Mouse (Mus musculus): ENCODE data around the gene Thsd4. TPM values are rescaled to one million over a fixed set of nuclear protein-coding genes. Genes with fewer than 3 reads are reported as not detected.
A peak's percentile ranks its signal among the peaks of the same experiment; 100 is the strongest.

Gene Thsd4
- polyA plus RNA-seq, 1 experiment from 2014 or later, result 3.0 TPM

DNA sequence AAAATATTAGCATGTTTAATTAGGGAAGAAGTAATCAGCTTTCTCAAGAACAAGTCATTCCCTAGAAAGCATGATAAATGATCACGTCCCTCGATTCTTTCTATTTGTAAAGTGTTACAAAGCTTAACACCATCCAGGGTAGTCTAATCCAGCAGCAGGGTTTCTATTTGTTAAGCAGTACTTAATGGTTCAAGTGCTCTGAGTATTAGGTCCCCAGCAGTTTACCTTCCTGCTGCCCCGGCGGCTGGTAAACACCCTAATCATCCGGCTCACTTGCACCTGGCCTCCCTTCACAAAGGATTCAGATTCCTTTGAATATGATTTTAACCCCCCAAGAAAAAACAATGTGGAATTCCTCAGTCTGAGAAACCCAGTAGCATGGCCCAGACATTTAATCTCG, 326.9 kb downstream of the Thsd4 start:
- Histone ChIP-seq H3K9me3 (replicated peaks; ENCODE audit: control insufficient read depth, low read length) (no peaks in the 10 kb centered on the region), H3K4me3 (ENCODE audit: low read depth, low read length) (no peak overlapping the region), H3K36me3 (replicated peaks; ENCODE audit: control insufficient read depth, insufficient read depth, low read depth, low read length) (no peaks in the 10 kb centered on the region), H3K27ac (replicated peaks; ENCODE audit: low read depth, low read length) (no peak overlapping the region), H3K4me2 (ENCODE audit: low read depth, low read length) (no peak overlapping the region), H3K9ac (replicated peaks; ENCODE audit: low read length) (no peak overlapping the region), H3K27me3 (ENCODE audit: control insufficient read depth, insufficient read depth, low read length) (no peaks in the 10 kb centered on the region), H3K4me1 (ENCODE audit: control insufficient read depth, insufficient read depth, low read length) (no peaks in the 10 kb centered on the region)
- 75% methylated on average over 6 of the region's 6 CpGs for WGBS
- ATAC-seq (replicated peaks; ENCODE audit: insufficient number of reproducible peaks, low FRiP score, low TSS enrichment, low read depth) (no peak), DNase-seq (ENCODE audit: low spot score) (no peak)

DNA sequence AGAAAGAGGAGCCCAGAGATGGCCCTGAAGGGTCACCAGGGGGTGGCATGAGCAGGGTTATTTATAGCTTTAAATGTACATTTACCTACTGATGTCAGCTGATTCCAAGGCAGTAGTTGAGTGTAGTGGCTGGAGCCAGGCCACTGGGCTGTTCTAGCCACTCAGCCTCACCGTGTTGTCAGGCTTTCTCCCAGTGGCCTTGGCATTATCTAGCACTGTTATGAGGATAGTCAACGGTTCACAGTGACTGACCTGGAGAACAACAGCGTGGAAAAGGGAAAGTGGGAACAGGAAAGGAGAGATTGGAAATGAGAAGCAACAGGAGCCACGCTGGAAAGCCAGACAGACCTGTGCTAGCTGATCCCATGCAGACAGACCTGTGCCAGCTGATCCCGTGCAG, 329.5 kb downstream of the Thsd4 start:
- H3K36me3 ChIP-seq (replicated peaks; ENCODE audit: control insufficient read depth, insufficient read depth, low read depth, low read length), result no peaks in the 10 kb centered on the region
- no peak overlapping the region for H3K4me2 ChIP-seq (ENCODE audit: low read depth, low read length)
- H3K4me1 ChIP-seq (ENCODE audit: control insufficient read depth, insufficient read depth, low read length), result no peaks in the 10 kb centered on the region
- no peak for ATAC-seq (replicated peaks; ENCODE audit: insufficient number of reproducible peaks, low FRiP score, low TSS enrichment, low read depth)
- H3K27ac ChIP-seq (replicated peaks; ENCODE audit: low read depth, low read length), result no peak overlapping the region
- H3K9me3 ChIP-seq (replicated peaks; ENCODE audit: control insufficient read depth, low read length), result no peaks in the 10 kb centered on the region
- H3K4me3 ChIP-seq (ENCODE audit: low read depth, low read length), result no peak overlapping the region
- no peak overlapping the region for H3K9ac ChIP-seq (replicated peaks; ENCODE audit: low read length)
- no peaks in the 10 kb centered on the region for H3K27me3 ChIP-seq (ENCODE audit: control insufficient read depth, insufficient read depth, low read length)
- 82% methylated on average over 5 of the region's 5 CpGs for WGBS
- no peak for DNase-seq (ENCODE audit: low spot score)

DNA sequence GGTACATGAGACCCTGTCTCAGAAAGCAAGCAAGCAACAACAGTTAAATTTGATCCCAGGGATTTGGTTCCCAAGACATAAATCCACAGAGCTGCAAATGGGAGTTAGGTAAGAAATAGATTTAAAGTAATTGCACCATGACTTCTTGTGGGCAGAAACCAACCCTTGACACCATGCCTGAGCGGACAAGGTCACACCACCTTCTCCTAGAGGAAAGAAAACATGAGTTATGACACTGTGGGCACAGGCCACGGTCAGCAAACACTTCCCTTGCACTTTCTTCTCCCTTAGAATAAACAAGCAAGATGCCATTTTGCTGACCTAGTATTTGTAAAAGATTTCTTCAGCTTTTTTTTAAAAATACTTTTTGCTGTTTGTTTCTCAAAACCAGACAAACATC, 334.4 kb downstream of the Thsd4 start:
- H3K4me2 ChIP-seq (ENCODE audit: low read depth, low read length), result no peak overlapping the region
- H3K9me3 ChIP-seq (replicated peaks; ENCODE audit: control insufficient read depth, low read length), result no peaks in the 10 kb centered on the region
- H3K27me3 ChIP-seq (ENCODE audit: control insufficient read depth, insufficient read depth, low read length), result no peaks in the 10 kb centered on the region
- H3K4me1 ChIP-seq (ENCODE audit: control insufficient read depth, insufficient read depth, low read length), result peaks cover 2% of the 10 kb centered on the region; the same call in 1 of the 2 replicates
- no peak overlapping the region for H3K9ac ChIP-seq (replicated peaks; ENCODE audit: low read length)
- no peaks in the 10 kb centered on the region for H3K36me3 ChIP-seq (replicated peaks; ENCODE audit: control insufficient read depth, insufficient read depth, low read depth, low read length)
- DNase-seq (ENCODE audit: low spot score) (no peak), ATAC-seq (replicated peaks; ENCODE audit: insufficient number of reproducible peaks, low FRiP score, low TSS enrichment, low read depth) (no peak)
- 66% methylated on average over 2 of the region's 2 CpGs for WGBS
- no peak overlapping the region for H3K4me3 ChIP-seq (ENCODE audit: low read depth, low read length)
- no peak overlapping the region for H3K27ac ChIP-seq (replicated peaks; ENCODE audit: low read depth, low read length)

DNA sequence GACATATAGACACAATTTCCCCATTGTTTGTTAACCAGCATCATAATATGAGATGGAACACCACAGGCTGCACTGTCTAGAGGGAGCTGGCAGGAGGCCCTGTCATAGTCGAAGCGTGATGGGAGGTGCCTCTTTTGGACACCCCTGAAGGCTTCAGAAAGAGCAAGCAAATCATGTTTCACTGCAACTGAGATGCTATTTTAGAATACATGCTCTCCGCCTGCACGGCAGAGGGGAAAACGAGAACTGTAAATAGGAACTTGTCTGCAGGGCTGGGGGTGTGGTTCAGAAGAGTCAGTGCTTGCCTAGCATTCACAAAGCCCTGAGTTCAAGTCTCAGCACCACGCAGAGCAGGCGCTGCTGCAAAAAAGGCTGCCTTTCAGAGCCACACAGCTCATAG, 334.9 kb downstream of the Thsd4 start:
- no peak for DNase-seq (ENCODE audit: low spot score)
- WGBS, result 83% methylated on average over 7 of the region's 7 CpGs
- ATAC-seq (replicated peaks; ENCODE audit: insufficient number of reproducible peaks, low FRiP score, low TSS enrichment, low read depth), result no peak

DNA sequence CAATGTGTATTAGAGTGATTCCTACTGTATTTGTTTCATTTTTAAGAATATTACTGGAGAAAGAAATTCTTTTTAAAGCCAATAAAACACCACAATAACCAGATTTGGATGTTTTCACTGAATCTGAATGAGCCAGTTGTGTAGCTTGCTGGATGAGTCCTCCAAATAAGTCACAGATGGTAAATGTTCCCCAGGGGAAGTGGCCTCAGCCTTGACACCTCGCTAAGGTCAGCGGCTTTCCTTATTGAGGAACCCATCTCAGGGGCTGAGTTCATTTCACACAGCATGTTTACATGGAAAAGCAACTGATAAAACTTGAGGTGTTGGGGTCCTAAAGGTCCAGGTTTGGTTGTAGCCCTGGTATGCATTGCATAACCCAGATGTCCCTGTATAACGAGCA, 337.8 kb downstream of the Thsd4 start:
- H3K9me3 ChIP-seq (replicated peaks; ENCODE audit: control insufficient read depth, low read length), result no peaks in the 10 kb centered on the region
- no peak overlapping the region for H3K9ac ChIP-seq (replicated peaks; ENCODE audit: low read length)
- DNase-seq (ENCODE audit: low spot score), result peak; percentile 38
- H3K27me3 ChIP-seq (ENCODE audit: control insufficient read depth, insufficient read depth, low read length), result no peaks in the 10 kb centered on the region
- peaks cover 2% of the 10 kb centered on the region; the same call in 1 of the 2 replicates for H3K4me1 ChIP-seq (ENCODE audit: control insufficient read depth, insufficient read depth, low read length)
- no peak overlapping the region for H3K27ac ChIP-seq (replicated peaks; ENCODE audit: low read depth, low read length)
- no peak overlapping the region for H3K4me2 ChIP-seq (ENCODE audit: low read depth, low read length)
- no peaks in the 10 kb centered on the region for H3K36me3 ChIP-seq (replicated peaks; ENCODE audit: control insufficient read depth, insufficient read depth, low read depth, low read length)
- no peak overlapping the region for H3K4me3 ChIP-seq (ENCODE audit: low read depth, low read length)
- ATAC-seq (replicated peaks; ENCODE audit: insufficient number of reproducible peaks, low FRiP score, low TSS enrichment, low read depth), result no peak
- WGBS, result 28% methylated on average over 3 of the region's 3 CpGs

More for the DNA sequence above, 334.9 kb downstream of the Thsd4 start:
- H3K27ac ChIP-seq (replicated peaks; ENCODE audit: low read depth, low read length), result no peak overlapping the region
- H3K4me2 ChIP-seq (ENCODE audit: low read depth, low read length), result no peak overlapping the region
- no peaks in the 10 kb centered on the region for H3K36me3 ChIP-seq (replicated peaks; ENCODE audit: control insufficient read depth, insufficient read depth, low read depth, low read length)
- no peak overlapping the region for H3K4me3 ChIP-seq (ENCODE audit: low read depth, low read length)
- H3K9ac ChIP-seq (replicated peaks; ENCODE audit: low read length), result no peak overlapping the region
- no peaks in the 10 kb centered on the region for H3K9me3 ChIP-seq (replicated peaks; ENCODE audit: control insufficient read depth, low read length)
- H3K27me3 ChIP-seq (ENCODE audit: control insufficient read depth, insufficient read depth, low read length), result no peaks in the 10 kb centered on the region
- peaks cover 2% of the 10 kb centered on the region; the same call in 1 of the 2 replicates for H3K4me1 ChIP-seq (ENCODE audit: control insufficient read depth, insufficient read depth, low read length)

DNA sequence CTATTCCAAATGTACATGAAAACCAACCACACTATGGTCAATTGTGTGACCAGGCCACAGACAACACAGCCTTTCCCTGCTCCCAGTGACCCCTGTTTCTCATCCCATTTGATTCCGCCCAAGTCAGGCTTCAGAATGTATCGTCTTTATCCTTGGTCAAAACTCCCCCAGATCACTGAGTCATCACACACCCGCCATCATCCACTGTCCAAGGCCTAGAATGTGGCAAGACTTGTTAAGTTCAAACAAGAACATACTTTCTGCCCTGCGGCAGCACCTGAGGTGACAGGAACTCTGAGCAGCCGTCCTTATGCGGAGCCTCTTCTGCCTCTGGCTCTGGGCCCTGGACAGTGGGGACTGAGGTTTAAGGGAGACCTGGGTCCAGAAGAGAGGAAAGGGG, 339.5 kb downstream of the Thsd4 start:
- no peak for ATAC-seq (replicated peaks; ENCODE audit: insufficient number of reproducible peaks, low FRiP score, low TSS enrichment, low read depth)

DNA sequence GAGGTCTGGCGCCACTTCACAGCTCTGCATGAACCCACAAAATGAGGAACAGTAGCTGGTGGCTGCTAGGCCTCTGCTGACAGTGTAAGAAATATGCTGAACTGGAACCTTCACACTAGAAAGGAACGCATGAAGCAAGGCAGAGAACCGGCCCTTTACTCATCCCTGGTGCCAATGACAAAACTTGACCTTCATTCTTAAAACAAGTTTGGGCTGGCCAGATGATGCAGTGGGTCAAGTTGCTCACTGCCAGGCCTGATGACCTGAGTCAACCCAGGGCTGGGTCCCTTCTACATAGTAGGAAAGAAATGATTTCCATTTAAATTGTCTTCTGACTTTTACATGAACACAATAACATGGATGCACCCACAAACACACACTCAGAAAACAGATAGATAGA, 340.9 kb downstream of the Thsd4 start:
- Histone ChIP-seq H3K36me3 (replicated peaks; ENCODE audit: control insufficient read depth, insufficient read depth, low read depth, low read length) (no peaks in the 10 kb centered on the region), H3K9ac (replicated peaks; ENCODE audit: low read length) (no peak overlapping the region)
- WGBS, result 95% methylated on average over 3 of the region's 3 CpGs

More for the DNA sequence above, 339.5 kb downstream of the Thsd4 start:
- H3K4me2 ChIP-seq (ENCODE audit: low read depth, low read length), result no peak overlapping the region
- H3K36me3 ChIP-seq (replicated peaks; ENCODE audit: control insufficient read depth, insufficient read depth, low read depth, low read length), result no peaks in the 10 kb centered on the region
- 83% methylated on average over 6 of the region's 6 CpGs for WGBS
- H3K27me3 ChIP-seq (ENCODE audit: control insufficient read depth, insufficient read depth, low read length), result no peaks in the 10 kb centered on the region
- no peak overlapping the region for H3K4me3 ChIP-seq (ENCODE audit: low read depth, low read length)
- H3K4me1 ChIP-seq (ENCODE audit: control insufficient read depth, insufficient read depth, low read length), result peaks cover 2% of the 10 kb centered on the region; the same call in 1 of the 2 replicates
- H3K27ac ChIP-seq (replicated peaks; ENCODE audit: low read depth, low read length), result no peak overlapping the region
- no peak overlapping the region for H3K9ac ChIP-seq (replicated peaks; ENCODE audit: low read length)
- no peaks in the 10 kb centered on the region for H3K9me3 ChIP-seq (replicated peaks; ENCODE audit: control insufficient read depth, low read length)
- DNase-seq (ENCODE audit: low spot score), result no peak

DNA sequence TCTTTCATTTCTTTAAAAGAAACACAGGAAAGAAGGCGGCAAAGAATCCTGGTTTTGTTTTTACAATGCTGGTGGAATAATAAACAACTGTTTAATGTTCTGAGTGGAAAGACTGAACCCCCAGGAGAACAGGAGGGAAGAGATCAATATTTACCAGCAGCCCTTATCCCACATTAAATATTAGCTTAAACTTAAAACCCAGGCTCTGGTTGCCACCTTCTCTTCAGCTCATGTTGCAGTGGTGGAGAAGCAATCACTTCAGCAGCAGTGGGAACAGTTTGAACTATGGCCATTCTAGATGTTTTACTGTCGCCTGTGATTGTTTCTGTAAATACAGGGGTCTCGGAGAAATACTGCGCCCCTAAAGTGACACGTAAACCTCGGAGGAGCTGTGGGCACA, 341.7 kb downstream of the Thsd4 start:
- Histone ChIP-seq H3K9ac (replicated peaks; ENCODE audit: low read length) (no peak overlapping the region), H3K4me1 (ENCODE audit: control insufficient read depth, insufficient read depth, low read length) (peaks cover 2% of the 10 kb centered on the region; the same call in 1 of the 2 replicates), H3K4me3 (ENCODE audit: low read depth, low read length) (no peak overlapping the region), H3K27me3 (ENCODE audit: control insufficient read depth, insufficient read depth, low read length) (no peaks in the 10 kb centered on the region), H3K36me3 (replicated peaks; ENCODE audit: control insufficient read depth, insufficient read depth, low read depth, low read length) (no peaks in the 10 kb centered on the region), H3K9me3 (replicated peaks; ENCODE audit: control insufficient read depth, low read length) (no peaks in the 10 kb centered on the region), H3K4me2 (ENCODE audit: low read depth, low read length) (no peak overlapping the region), H3K27ac (replicated peaks; ENCODE audit: low read depth, low read length) (no peak overlapping the region)
- no peak for DNase-seq (ENCODE audit: low spot score)
- WGBS, result 65% methylated on average over 6 of the region's 6 CpGs
- ATAC-seq (replicated peaks; ENCODE audit: insufficient number of reproducible peaks, low FRiP score, low TSS enrichment, low read depth), result no peak

More for the DNA sequence above, 340.9 kb downstream of the Thsd4 start:
- H3K27ac ChIP-seq (replicated peaks; ENCODE audit: low read depth, low read length), result no peak overlapping the region
- no peak overlapping the region for H3K4me2 ChIP-seq (ENCODE audit: low read depth, low read length)
- no peak overlapping the region for H3K4me3 ChIP-seq (ENCODE audit: low read depth, low read length)
- H3K9me3 ChIP-seq (replicated peaks; ENCODE audit: control insufficient read depth, low read length), result no peaks in the 10 kb centered on the region
- ATAC-seq (replicated peaks; ENCODE audit: insufficient number of reproducible peaks, low FRiP score, low TSS enrichment, low read depth) (no peak), DNase-seq (ENCODE audit: low spot score) (no peak)
- no peaks in the 10 kb centered on the region for H3K27me3 ChIP-seq (ENCODE audit: control insufficient read depth, insufficient read depth, low read length)
- H3K4me1 ChIP-seq (ENCODE audit: control insufficient read depth, insufficient read depth, low read length), result peaks cover 2% of the 10 kb centered on the region; the same call in 1 of the 2 replicates
